Mouse (Mus musculus) urinary bladder, postnatal 14 days (tissue): Measurements from ENCODE around the gene Haus2.

Experiments
- DNase-seq: peaks from one replicate; pipeline ENCODE4 v3.0.0; 2021; ENCODE audit warnings: low spot score

The Haus2 gene

DNA sequence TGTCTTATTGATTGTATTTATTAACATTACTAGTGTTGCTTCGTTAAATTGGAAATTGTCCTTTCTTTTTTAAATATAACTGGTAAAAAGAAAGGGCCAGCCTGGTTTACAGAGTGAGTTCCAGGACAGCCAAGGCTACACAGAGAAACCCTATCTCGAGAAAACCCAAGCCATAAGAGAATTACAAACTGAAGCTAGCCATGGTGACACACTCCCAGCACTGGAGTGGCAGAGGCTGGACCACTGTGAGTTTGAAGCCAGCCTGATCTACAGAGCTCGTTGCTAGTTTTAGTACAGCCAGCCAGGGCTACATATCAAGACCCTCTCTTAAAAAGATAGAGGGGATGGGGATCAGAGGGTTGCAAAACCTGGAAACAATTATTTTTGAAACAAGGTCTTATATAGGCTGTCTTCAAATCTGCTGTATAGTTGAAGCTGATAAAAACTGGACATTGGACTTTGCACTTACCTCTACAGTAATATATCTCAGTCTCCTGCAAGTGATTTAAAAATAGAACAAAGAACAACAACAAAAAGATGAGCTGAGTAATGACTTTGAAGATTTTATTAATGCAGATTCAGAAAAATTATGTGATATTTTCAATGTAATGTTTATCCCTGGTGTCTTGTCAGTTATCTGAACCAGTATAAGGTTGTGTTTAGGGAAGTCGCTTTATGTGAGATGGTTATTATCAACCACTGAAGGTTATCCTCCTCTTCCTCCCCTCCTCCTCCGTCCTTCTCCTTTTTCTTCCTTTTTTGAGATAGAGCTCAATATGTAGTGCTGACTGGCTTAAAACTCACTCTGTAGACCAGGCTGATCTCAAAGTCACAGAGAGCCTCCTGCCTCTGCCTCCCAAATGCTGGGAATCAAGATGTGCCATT lies 7.3 kb downstream of the Haus2 start:
- DNase-seq: no peak

DNA sequence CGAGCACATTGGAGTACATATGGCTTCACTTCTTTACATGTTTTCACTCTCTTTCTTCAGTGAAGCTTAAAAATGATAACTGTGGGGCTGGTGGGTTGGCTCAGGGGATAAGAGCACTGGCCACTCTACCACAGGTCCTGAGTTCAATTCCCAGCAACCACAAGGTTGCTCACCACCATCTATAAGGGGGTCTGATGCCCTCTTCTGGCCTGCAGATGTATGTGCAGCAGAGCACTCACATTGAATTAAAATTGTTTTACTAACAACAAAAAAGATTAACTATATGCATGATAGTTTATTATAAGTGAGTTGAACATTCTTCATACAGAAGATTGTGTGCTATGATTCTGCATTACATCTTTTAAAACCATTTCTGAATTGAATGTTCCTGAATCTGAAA lies 10.4 kb downstream of the Haus2 start:
- no peak for DNase-seq

- no peak for DNase-seq
These were observed 13.7 kb downstream of the Haus2 start for GRCm38 (mm10) chr2:120622920-120623319.

DNA sequence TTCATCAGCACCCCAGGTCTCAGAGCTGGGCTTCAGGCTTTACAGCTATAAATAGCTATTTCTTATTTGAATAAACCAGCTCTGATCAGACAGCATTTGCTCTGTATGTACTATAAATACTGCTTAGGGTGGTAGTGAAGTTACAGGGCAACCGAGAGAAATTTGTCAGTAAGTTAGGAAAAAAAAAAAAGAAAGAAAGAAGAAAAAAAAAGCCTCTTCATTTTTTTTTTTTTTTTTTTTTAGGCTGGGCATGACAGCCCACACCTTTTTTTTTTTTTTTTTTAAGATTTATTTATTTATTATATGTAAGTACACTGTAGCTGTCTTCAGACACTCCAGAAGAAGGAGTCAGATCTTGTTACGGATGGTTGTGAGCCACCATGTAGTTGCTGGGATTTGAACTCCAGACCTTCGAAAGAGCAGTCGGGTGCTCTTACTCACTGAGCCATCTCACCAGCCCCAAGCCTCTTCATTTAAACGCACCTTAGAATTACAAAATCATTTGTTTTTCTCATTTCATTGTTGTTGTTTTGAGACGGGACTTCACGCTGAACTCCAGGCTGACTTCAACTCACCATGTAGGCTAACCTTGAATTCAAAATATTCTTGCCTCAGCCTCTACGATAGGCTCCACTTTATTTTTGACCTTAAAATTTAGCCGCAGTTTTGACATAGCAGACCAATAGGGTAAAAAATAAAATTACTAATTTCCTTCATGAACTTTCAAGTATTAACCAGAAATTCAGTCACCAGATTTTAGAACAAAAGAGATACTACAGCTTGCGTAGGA lies 19.1 kb downstream of the Haus2 start:
- no peak for DNase-seq

- DNase-seq: peak; percentile 98
These were observed 19.9 kb downstream of the Haus2 start, which contains the start of gene Stard9 for GRCm38 (mm10) chr2:120628886-120629735. Gene Stard9 (plus strand): TSS chr2:120629121.

DNA sequence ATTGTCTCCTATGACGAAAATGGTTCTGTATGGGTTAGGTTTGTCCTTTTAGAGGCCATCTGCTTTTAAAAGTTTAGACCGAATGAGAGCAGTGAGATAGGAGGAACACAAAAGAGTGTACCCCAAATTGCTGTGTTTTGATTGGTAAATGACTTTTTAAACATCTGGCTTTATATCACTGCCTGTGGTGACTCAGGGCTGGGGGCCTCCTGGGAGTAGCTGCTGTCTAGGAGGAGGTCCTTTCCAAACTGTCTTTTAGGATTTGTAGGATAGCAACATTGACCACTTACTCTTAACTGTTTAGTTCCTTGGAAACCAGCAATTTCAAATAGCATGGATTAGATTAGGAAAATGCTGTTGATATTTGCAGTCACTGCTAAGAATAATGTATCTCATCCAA lies 21.1 kb downstream of the Haus2 start:
- no peak for DNase-seq

GRCm38 (mm10) chr2:120630655-120631054 lies 21.5 kb downstream of the Haus2 start:
- DNase-seq: no peak

DNA sequence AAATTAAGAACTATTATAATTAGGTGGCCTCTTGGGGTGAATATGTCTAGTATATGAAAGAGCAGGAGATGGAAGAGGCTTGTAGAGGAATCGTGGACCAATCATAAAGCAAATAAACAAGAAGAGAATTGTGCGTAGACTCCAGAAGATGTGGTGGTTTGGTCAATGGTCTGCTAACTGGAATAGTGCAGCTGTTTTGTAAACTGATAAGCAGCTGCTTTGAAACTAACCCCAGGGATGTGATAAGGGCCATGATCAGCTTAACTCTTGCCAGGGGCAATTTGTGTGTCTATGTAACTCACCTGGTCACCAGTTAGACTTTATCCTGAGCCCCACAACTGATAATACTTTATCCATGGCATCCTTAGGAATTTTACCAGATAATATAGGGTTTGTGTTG lies 22.3 kb downstream of the Haus2 start:
- no peak for DNase-seq

GRCm38 (mm10) chr2:120631957-120632356 lies 22.8 kb downstream of the Haus2 start:
- DNase-seq: no peak

GRCm38 (mm10) chr2:120640835-120641234 lies 31.7 kb downstream of the Haus2 start:
- DNase-seq: no peak

DNA sequence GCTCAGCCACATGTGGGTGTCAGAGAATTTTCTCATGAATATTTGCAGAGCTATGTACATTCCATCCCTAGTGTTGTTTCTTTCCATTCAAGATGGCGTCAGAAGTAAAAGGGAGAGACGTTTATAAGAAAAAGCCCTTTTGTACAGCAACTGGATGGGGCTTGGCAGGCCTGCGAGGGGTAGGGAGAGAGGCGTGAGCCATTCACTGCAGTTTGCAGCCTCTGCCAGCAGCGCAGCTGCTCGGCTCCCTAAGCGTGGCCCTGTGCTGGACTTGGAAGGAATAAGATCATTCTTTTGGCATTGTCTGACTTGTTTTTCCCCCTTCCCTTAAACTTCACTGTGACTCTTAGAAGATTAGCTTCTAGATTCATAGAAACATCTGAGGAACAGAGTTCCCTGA lies 34.7 kb downstream of the Haus2 start:
- peak; percentile 64 for DNase-seq

DNA sequence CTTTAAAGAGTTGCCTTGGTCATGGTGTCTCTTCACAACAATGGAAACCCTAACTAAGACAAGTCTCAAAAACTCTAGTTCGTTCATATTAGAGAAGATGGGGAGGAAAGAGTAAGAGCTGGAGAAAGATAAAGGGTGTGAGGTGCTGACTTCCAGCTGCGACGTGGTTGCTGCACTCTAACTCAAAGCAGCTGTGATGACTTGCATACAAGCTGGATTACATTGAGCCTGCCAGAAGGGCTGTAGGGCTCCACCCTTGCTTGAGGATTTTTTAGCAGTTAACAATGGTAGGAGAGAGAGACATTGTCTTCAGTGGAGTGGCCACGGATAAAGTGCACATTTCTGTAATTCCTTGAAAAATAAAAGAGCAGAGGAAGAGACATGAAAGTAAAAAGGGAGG lies 37.6 kb downstream of the Haus2 start:
- peak; percentile 35 for DNase-seq

GRCm38 (mm10) chr2:120652256-120652924 lies 43.2 kb downstream of the Haus2 start:
- no peak for DNase-seq

DNA sequence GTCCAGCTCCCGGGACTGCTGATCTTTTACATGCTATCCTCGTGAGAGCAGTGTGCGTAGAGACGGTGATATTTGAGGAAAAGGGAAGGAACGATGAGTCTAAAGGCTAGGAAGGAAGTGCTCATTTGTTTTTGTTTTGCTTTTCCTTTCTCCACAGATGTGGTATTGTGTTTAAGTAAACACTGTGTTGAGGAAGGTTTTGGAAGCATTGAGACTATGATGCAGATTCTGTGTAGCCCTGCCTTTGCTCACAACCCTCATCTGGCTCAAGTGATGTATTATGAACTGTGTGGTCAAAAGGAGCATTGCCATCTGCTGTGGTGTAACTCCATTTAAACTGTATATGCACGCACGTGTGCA lies 43.7 kb downstream of the Haus2 start:
- no peak for DNase-seq

DNA sequence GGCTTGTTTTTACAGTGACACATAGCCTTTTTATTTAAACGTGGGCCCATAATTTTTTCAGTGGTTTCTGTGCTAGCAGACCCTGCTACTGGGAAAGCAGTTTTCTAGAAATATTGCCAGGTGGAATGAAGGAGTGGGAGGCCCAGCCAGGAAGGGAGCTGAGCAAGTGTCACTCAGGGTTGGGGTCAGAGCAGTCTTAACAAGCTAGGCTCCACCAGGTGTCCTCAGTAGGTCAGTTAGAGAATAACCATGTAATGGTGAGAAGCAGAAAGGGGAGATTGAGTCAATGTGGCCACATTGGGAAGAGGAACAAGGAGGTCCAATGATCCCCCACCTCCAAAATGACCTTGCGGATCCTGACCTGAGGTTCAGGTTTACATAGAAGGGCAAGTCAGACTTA lies 45.5 kb downstream of the Haus2 start:
- no peak for DNase-seq

- no peak for DNase-seq
These were observed 46.7 kb downstream of the Haus2 start for GRCm38 (mm10) chr2:120655905-120656304.

DNA sequence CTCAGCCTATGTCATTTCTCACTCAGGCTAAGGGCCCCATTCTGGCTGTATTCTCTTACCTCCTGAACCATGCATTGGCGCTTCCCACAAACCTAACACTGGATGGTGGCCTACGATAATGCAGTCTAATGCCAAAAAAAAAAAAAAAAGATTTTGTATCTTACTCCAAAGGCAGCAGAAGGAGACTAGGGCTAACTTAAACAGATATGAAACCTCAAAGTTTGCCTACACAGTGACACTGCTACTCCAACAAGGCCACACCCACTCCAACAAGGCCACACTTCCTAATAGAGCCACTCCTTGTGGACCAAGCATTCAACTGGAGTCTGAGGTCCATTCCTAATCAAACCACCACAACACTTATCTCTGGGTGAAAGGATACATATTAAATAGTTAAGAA lies 47.5 kb downstream of the Haus2 start:
- no peak for DNase-seq

GRCm38 (mm10) chr2:120658486-120658885 lies 49.3 kb downstream of the Haus2 start:
- no peak for DNase-seq

DNA sequence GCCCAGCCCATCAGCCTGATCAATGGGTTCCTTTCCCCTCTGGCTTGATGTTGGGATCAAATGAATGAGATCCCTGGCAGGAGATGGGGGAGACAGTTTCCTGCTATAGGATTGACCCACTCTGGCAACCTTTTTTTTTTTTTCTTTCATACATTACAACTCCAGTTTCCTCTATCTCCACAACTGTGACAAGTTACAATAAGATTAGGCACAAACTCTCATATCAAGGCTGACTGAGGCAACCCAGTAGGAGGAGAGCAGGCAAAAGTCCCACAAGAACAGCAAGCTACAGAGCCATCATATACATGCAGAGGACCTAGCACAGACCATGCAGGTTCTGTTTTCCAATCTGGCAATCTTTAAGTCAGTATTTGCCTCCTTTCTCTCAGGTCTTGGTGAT lies 50.1 kb downstream of the Haus2 start:
- DNase-seq: no peak

GRCm38 (mm10) chr2:120660486-120661078 lies 51.4 kb downstream of the Haus2 start:
- DNase-seq: no peak

- DNase-seq: no peak
These were observed 53.6 kb downstream of the Haus2 start for GRCm38 (mm10) chr2:120662766-120663165.
